ENCODE assay signal across 21 mouse cellular contexts in genomic region chr15:97847285-97847684, GRCm38 (mm10). TPM values are rescaled to one million over a fixed set of nuclear protein-coding genes. Genes with fewer than 3 reads are reported as not detected.
DNase-seq lines count a peak whose midpoint lies in the region; ATAC-seq and TF ChIP-seq lines count a peak whose summit lies in the region.
"Had no signal": no experiment of that assay in that cellular context is flagged by ENCODE, and none has a peak within 500 bp of the region (broad histone marks: within the 10 kb centered on the region; RNA-seq: fewer than 3 reads in every experiment).

No protein-coding gene starts in this region.

- peak overlapping the region; percentile 43 for H3K9ac ChIP-seq in liver, embryonic 12.5 days
- no peak overlapping the region for H3K9ac ChIP-seq in liver, embryonic 16.5 days (ENCODE audit: low read depth, low read length)
- H3K9ac ChIP-seq: embryonic facial prominence, embryonic 12.5 days; heart, embryonic 13.5 days; hindbrain, embryonic 12.5 days had no signal

- H3K9me3 ChIP-seq in liver, embryonic 12.5 days (replicated peaks), result no peaks in the 10 kb centered on the region
- H3K9me3 ChIP-seq in liver, embryonic 16.5 days (replicated peaks; ENCODE audit: control insufficient read depth, low read length), result no peaks in the 10 kb centered on the region
- H3K9me3 ChIP-seq: embryonic facial prominence, embryonic 12.5 days; forebrain, embryonic 10.5 days; heart, embryonic 13.5 days; hindbrain, embryonic 12.5 days had no signal

- peak; percentile 12 for DNase-seq in naive thymus-derived CD4-positive, alpha-beta T cell, adult 2 months (ENCODE audit: low read depth)
- no peak for DNase-seq in kidney, adult 2 months
- no peak for DNase-seq in spleen, adult 12 weeks (ENCODE audit: low spot score)
- DNase-seq in embryo, embryonic 9.5 days (ENCODE audit: extremely low spot score), result no peak
- DNase-seq: adrenal gland, postnatal 14 days; cerebellum, adult 11-12 months; cerebellum, adult 9-11 months; embryo, embryonic 11 days; gastrocnemius, adult 2 months; gastrocnemius, postnatal 36 days; heart, postnatal 4 days had no signal

- H3K4me3 ChIP-seq in liver, embryonic 12.5 days, result peak overlapping the region; percentile 36
- peak overlapping the region; percentile 8; the same call in 1 of the 2 replicates for H3K4me3 ChIP-seq in liver, embryonic 16.5 days (ENCODE audit: low read depth, low read length)
- H3K4me3 ChIP-seq in kidney, adult 2 months (ENCODE audit: insufficient read depth, low read depth, low read length), result no peak overlapping the region
- H3K4me3 ChIP-seq: embryonic facial prominence, embryonic 12.5 days; forebrain, embryonic 10.5 days; gastrocnemius, adult 2 months; heart, embryonic 13.5 days; hindbrain, embryonic 12.5 days had no signal

- peaks cover 95% of the 10 kb centered on the region for H3K4me1 ChIP-seq in liver, embryonic 12.5 days
- H3K4me1 ChIP-seq in liver, embryonic 16.5 days (ENCODE audit: control insufficient read depth, low read depth, low read length), result peaks cover 75% of the 10 kb centered on the region
- no peaks in the 10 kb centered on the region for H3K4me1 ChIP-seq in kidney, adult 2 months (ENCODE audit: control insufficient read depth, insufficient read depth, low read length)
- H3K4me1 ChIP-seq: embryonic facial prominence, embryonic 12.5 days; hindbrain, embryonic 12.5 days had no signal

- H3K36me3 ChIP-seq in liver, embryonic 12.5 days, result no peaks in the 10 kb centered on the region
- H3K36me3 ChIP-seq in liver, embryonic 16.5 days (ENCODE audit: control insufficient read depth, insufficient read depth), result no peaks in the 10 kb centered on the region
- H3K36me3 ChIP-seq in kidney, adult 2 months (ENCODE audit: control insufficient read depth, insufficient read depth, low read length), result no peaks in the 10 kb centered on the region
- H3K36me3 ChIP-seq: embryonic facial prominence, embryonic 12.5 days; forebrain, embryonic 10.5 days; heart, embryonic 13.5 days; hindbrain, embryonic 12.5 days had no signal

- TF ChIP-seq POLR2A in kidney, adult 2 months (IDR thresholded peaks at IDR 0.05; ENCODE audit: low read depth, low read length), result no peak

- 24% methylated on average over 4 of the region's 4 CpGs for WGBS in liver, embryonic 12.5 days (ENCODE audit: insufficient replicate concordance)
- WGBS in liver, embryonic 16.5 days (ENCODE audit: insufficient replicate concordance), result 34% methylated on average over 4 of the region's 4 CpGs
- 96% methylated on average over 4 of the region's 4 CpGs for WGBS in kidney, adult 2 months

- 0 out of 2 replicates have a peak, but pooled peaks have one; percentile 25 for ATAC-seq in erythroid progenitor cell, adult 5-6 weeks (replicated peaks; ENCODE audit: low FRiP score, poor library complexity, severe bottlenecking)
- peak; percentile 76 for ATAC-seq in liver, embryonic 12.5 days
- ATAC-seq in liver, embryonic 16.5 days (ENCODE audit: low read depth), result peak; percentile 72
- ATAC-seq: forebrain, embryonic 14.5 days; hindbrain, embryonic 16.5 days; inflammation-experienced regulatory T-cells, adult 6 months had no signal

- TF ChIP-seq CTCF in kidney, adult 2 months (conservative IDR thresholded peaks at IDR 0.05; ENCODE audit: insufficient read depth, insufficient read length, low read depth, low read length), result no peak

- H3K27me3 ChIP-seq in liver, embryonic 12.5 days (replicated peaks), result no peaks in the 10 kb centered on the region
- no peaks in the 10 kb centered on the region for H3K27me3 ChIP-seq in liver, embryonic 16.5 days (ENCODE audit: control insufficient read depth, insufficient read depth, low read depth, low read length)
- H3K27me3 ChIP-seq in kidney, adult 2 months (replicated peaks; ENCODE audit: control insufficient read depth, insufficient read depth, low read length), result no peaks in the 10 kb centered on the region
- H3K27me3 ChIP-seq: embryonic facial prominence, embryonic 12.5 days; hindbrain, embryonic 12.5 days had no signal

- H3K27ac ChIP-seq in liver, embryonic 12.5 days, result peak overlapping the region; percentile 81
- H3K27ac ChIP-seq in liver, embryonic 16.5 days (ENCODE audit: low read length), result peak overlapping the region; percentile 36
- no peak overlapping the region for H3K27ac ChIP-seq in kidney, adult 2 months (ENCODE audit: insufficient read depth, low read depth, low read length)
- H3K27ac ChIP-seq: embryonic facial prominence, embryonic 12.5 days; forebrain, embryonic 10.5 days; gastrocnemius, adult 2 months; heart, embryonic 13.5 days; hindbrain, embryonic 12.5 days had no signal

- H3K4me2 ChIP-seq in liver, embryonic 12.5 days, result peak overlapping the region; percentile 77
- H3K4me2 ChIP-seq in liver, embryonic 16.5 days (ENCODE audit: low read depth, low read length), result peak overlapping the region; percentile 38
- H3K4me2 ChIP-seq: embryonic facial prominence, embryonic 12.5 days; heart, embryonic 13.5 days; hindbrain, embryonic 12.5 days had no signal

RNA-seq across cellular contexts. Expression of gene Hdac7, which starts 3.0 kb away (rescaled TPM):
- total RNA-seq in erythroid progenitor cell, adult 5-6 weeks (2015; ENCODE audit: low replicate concordance), result 15.1 and 26.8 TPM in 2 replicates
- total RNA-seq in erythroid progenitor cell, adult 5-6 weeks (2017; ENCODE audit: low replicate concordance), result 2.4 and 9.8 TPM in 2 replicates
- polyA plus RNA-seq in liver, embryonic 12.5 days (2016; fragmentation: Nextera tagmentation; extraction: Ambion mirVana), result 14.0 and 14.3 TPM in 2 replicates
- 4.7 and 5.8 TPM in 2 replicates for polyA plus RNA-seq in liver, embryonic 16.5 days (2015; fragmentation: Nextera tagmentation; extraction: Ambion mirVana)
- polyA plus RNA-seq in kidney, adult 2 months (2012; rRNA removed), result 41.6 and 45.4 TPM in 2 replicates

Comparison
In these comparisons a context has a peak if more than half of its experiments do, and no peak if none do; other contexts are left out.
1. ATAC-seq: peak in every context shown above with its lines; median percentile 76 in liver, embryonic 12.5 days; 72 in liver, embryonic 16.5 days; 25 in erythroid progenitor cell, adult 5-6 weeks.